Mouse (Mus musculus) right cerebral cortex, postnatal 25 days (tissue): Measurements from ENCODE around the gene Art1.

Experiments
- DNase-seq: peaks from one replicate; pipeline ENCODE4 v3.0.0; 2022

Gene Art1

GRCm38 (mm10) chr7:102109171-102109570 lies 7.6 kb downstream of the Art1 start, which contains the start of gene Art5:
Art5 (minus strand) TSS chr7:102109489.
- DNase-seq: no peak

GRCm38 (mm10) chr7:102109746-102110145 lies 8.2 kb downstream of the Art1 start:
- no peak for DNase-seq

GRCm38 (mm10) chr7:102113151-102113729 lies 11.7 kb downstream of the Art1 start:
- DNase-seq: no peak

GRCm38 (mm10) chr7:102116579-102117331 lies 15.2 kb downstream of the Art1 start, which contains the start of gene Chrna10:
Chrna10 (minus strand) TSS chr7:102116828.
- no peak for DNase-seq

DNA sequence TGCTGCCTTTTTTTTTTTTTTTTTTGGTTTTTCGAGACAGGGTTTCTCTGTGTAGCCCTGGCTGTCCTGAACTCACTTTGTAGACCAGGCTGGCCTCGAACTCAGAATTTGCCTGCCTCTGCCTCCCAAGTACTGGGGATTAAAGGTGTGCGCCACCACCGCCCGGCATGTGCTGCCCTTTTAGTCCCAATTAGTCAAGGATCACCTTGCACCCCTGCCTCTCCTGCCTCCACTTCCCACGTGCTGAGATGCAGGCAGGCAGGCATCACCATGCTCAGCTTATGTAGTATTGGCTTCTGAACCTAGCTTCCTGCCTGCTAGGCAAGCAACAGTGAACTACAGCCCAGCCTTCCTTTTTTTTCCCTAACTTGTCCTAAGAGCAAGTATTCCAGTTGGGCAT lies 15.8 kb downstream of the Art1 start:
- DNase-seq: no peak

DNA sequence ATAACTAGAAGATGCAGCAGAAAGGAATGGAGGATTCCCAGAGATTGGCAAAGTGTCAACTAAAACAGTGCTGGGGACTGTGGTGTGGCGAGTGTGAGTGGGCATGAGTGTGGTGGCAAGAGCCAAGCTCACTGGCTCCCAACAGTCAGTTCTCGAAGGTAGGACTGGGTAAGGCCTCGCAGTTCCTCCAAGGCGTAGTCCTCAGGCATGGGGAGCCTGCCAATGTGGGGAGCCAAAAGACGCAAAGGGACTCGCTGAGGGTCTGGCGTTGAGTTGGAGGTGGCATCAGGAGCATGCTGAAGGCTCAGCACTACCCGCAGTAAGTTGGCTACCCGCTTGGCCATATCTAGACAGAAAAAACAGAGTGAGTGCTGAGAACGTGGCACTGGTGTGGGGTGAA lies 18.8 kb downstream of the Art1 start:
- no peak for DNase-seq

GRCm38 (mm10) chr7:102132395-102132794 lies 30.9 kb downstream of the Art1 start:
- DNase-seq: no peak

DNA sequence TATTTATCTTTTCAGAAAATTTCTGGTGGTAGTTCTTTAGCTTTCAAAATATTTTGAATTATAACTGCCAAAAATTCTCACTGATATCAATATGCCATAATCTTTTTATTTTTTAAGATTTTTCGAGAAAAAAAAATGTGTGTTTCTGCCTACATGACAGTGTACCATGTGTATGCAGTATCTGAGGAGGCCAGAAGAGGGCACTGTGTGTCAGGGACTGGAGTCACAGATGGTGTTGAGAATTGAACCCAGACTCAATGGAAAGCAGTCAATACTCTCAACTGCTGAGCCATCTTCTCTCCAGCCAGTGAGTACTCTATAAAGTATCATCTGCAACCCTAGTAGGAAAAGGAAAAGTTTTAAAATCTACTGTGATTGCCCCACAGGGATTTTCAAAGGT lies 35.9 kb downstream of the Art1 start:
- DNase-seq: no peak

DNA sequence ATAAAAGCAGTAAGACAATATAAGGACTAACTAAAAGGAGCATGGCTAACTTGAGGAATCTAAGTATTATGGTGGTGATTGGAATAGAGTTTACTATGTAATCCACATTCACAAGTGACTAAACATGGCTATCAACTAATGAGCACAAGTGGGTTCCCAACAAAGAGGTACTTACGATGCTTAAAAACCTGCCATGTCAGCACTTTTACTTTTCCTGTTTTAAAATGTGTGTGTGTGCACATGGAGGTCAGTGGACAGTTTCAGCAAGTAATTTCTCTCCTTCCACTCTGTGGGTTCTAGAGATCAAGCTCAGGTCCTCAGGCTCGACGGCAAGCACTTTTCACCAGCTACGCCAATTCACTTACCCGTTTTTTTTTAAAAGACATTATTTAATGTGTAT lies 36.4 kb downstream of the Art1 start:
- no peak for DNase-seq

GRCm38 (mm10) chr7:102153691-102154090 lies 52.1 kb downstream of the Art1 start:
- DNase-seq: no peak
